Mouse (Mus musculus) heart, postnatal 14 days (tissue): ENCODE results near the gene Diexf. TPM values are rescaled to one million over a fixed set of nuclear protein-coding genes. Genes with fewer than 3 reads are reported as not detected.
A peak's percentile ranks its signal among the peaks of the same experiment; 100 is the strongest.

Experiments
- DNase-seq, 2 experiments: peaks; one replicate each; pipeline ENCODE4 v3.0.0; 2021 to 2022
- intact Hi-C: fragments of 180-260 bp; cut with DNase I; formaldehyde crosslinking; loops from one replicate; pipeline ENCODE4 v1.15.1; 2025
- total RNA-seq, 2 experiments: library from RNA; stranded (reverse); gene quantifications; 2 replicates each; pipeline ENCODE4 v1.2.3; 2021

Gene Diexf
- total RNA-seq, 2 experiments from 2014 or later: 9.7 to 10.1 TPM

DNA sequence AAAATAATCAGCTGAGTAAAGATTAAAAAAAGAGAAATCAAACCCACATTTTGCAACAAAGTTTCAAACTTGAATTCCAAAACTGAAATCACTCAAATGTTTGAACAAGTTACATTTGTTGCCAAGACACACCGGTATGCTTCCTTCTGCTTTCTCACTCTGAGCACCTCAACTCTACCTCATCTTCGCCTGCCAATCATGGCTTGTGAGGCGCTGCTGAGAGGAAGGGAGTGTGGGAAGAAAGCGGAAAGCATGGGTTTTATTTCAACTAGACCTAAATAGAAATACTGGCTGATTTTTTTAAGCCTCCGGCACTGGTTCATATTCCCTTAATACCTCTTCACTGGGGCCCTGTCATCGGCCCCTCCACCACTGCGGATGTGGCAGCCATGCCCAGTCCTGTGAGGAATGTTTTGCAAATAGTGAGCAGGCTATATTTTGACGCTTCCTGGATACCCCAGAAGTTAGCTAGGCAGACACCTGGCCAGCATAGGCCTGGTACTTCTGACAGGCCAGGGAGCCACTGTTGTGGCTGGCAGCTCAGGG is 12.5 kb upstream of the Diexf start:
- no peak for DNase-seq
- intact Hi-C loops: no loop called here

DNA sequence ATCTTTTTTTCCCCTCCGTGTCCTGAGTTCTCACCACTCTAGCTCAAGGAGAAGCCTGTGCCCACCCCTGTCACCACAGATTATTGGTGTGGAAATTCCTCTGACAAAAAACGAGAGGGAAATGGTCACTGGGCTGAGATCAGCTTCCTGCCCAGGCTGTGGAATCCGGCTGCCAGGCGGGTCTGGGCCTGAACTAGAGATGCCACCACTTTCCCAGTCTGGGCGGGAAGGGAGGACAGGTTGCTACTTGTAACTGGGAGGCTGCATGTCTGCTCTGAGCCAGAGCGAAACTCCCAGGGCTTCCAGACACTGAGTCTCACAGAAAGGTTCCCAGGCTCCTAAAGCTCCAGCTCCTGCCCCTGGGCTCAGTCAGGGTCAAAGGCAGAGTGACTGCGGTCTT is 11.0 kb upstream of the Diexf start:
- intact Hi-C loops: no loop called here
- DNase-seq: no peak

DNA sequence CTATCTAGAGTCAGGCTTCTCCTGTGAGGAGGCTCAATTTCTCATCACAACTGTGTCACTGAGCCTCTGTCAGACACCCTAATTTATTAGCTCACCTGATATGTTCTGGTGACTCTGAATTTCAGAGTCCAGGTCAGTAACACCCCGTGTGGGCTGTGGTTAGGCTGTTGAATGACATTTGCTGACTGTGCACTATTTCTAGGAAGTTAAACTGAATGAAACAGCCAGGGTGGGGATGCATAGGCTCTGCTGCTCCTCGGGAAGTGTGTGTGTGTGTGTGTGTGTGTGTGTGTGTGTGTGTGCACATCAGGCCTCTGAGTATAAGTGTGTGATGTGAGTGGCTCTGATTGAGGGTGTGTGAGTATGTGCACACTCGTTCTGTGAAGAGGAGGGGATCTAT is 8.6 kb upstream of the Diexf start:
- intact Hi-C loops: no loop called here
- DNase-seq: no peak

DNA sequence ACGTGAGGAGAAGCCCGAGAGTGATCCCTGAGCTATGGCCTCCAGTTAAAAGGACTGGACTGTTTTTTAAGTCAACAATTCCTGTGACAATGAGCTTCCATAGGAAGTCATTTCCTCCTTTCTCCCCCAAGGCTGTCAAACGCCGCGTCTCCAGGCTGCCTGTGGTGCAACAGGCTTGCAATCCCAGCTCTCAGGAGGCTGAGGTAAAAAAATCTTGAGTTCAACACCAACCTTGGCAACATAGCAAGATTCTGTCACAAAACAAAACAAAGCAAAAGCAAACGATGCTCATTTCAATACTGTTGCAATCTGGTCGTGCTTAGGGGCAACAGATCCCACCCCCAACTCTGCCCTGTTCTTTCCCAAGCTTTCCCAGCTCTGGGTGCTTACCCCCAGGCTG is 8.0 kb upstream of the Diexf start:
- intact Hi-C loops: no loop called here
- no peak for DNase-seq

DNA sequence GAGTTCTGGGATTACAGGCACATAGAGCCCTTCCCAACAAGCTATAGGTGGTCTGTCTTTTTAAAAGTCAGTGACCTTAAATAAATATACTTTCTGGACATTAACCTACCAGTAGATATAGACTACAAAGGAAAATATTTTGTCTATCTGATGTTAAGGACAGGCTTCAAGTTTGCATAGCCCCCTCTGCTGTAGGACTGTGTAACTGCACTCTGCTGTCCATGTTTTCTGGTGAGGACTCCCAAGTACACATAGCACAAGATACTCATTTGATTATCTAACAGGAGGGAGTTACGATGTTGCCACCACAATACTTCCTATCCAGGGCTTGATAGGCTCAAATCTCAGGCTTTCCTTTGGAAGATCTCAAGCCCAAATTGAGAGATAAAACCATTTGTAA is 3.7 kb upstream of the Diexf start:
- intact Hi-C loops: loop anchor here (5.0 kb wide), 1 partner anchor 39 kb away; no protein-coding TSS in a partner anchor
- no peak for DNase-seq

DNA sequence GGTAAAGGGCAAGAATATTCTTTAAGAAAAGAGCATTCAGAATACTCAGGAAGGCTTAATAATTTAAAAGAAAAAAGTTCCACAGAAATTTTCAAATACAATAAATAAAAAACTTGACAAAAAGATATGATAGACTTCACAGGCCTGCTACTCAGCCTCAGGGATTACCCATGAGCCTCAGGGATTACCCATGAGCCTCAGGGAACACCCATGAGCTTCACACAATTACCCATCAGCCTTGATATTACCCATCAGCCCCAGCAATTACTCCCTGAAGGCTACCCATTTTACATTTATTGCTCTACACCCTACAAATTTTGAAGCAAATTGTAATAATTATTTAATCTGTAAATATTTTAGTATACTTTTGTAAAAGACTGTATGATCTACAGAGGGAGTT is 2.3 kb upstream of the Diexf start:
- DNase-seq: no peak
- intact Hi-C loops: loop anchor here (5.0 kb wide), 1 partner anchor 40 kb away; no protein-coding TSS in a partner anchor

DNA sequence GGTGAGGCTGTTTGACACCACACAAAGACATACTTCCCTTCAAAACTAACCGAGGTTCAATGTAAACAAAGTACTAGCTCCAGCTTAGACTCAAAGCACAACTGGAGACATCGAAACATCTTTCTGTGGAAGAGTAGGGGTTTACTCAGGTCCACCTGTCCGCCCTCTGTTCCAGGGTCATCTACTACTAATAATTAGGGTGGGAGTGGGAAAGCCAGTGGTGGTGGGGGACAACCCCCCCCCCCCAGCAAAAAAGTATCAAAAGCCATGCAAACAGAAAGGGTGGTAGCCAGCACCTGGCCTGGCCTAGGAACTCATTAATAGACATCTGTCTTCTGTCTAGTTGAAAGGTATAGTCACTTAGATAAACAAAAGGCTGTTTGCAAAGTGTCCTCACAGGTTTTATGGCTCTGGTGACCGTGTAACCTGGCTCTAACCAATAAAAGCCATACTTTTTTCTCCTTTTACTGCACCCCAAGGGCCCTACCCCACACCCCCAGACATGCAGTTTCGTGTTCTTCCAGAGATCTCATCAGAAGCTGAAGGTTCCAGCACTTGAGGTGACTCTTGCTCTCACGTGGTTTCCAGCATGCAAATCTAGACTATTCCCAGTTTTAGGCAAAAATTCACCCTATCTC is 1.4 kb upstream of the Diexf start:
- DNase-seq: no peak
- intact Hi-C loops: loop anchor here (5.0 kb wide), 1 partner anchor 41 kb away; no protein-coding TSS in a partner anchor

DNA sequence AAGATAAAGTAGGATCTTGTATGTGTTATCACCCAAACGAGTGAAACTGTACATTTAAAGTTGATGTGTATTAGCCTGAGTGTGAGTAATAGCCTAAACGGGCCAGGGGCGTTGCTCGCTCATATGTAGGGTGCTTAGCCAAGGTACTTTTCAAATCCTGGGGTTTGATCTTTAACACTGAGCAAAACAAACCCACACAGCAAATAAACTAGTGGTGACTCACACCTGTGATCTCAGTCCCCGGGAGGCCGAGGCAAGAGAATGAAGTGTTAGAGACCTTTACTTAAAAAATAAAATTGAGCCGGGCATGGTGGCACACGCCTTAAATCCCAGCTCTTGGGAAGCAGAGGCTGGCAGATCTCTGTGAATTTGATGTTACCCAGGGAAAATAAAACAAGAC is 767 bp upstream of the Diexf start:
- DNase-seq: no peak

DNA sequence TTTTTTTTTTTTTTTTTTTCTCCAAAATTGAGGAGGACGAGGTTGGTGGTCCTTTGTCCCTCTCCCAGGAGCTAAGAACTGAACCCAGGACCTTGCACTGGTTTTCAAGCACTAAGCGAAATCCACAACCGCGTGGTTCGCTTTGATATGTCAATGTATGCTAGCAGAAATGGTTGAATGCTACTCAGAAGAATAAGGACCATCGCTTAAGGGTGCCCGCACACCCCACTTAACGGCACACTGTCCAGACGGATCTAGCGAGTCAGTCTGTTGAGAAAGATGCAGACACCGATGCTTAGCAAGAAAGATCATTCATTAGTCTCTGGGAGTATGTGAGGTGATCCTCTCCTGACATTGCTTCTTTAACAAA is 369 bp upstream of the Diexf start:
- intact Hi-C loops: loop anchor here (5.0 kb wide), 1 partner anchor 42 kb away; no protein-coding TSS in a partner anchor

More for the DNA sequence above, 767 bp upstream of the Diexf start:
- intact Hi-C loops: loop anchor here (5.0 kb wide), 1 partner anchor 41 kb away; no protein-coding TSS in a partner anchor

DNA sequence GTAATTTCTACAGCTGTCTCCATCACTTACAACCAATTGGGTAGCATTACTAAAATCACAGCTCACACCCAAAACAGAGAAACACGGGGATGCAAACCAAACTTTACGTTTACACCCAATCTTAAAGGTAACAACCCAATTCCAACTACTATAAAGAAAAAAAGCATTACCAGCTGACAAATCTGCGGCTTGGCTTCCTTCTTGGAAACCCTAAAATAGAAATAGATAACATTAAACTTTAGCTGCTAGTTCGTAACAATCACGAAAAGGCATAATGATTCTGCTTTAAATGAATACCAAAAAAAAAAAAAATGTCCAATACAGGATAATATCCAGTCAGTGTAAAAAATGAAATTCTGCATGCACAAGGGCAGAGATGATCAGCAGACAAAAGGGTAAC is 751 bp downstream of the Diexf start:
- no peak for DNase-seq
- intact Hi-C loops: loop anchor here (5.0 to 10.0 kb wide), 2 partner anchors 127 to 355 kb away; partner anchors contain the start of gene Hhat

More for the DNA sequence above, 369 bp upstream of the Diexf start:
- DNase-seq: peak in 1 of 2 experiments; percentile 8

DNA sequence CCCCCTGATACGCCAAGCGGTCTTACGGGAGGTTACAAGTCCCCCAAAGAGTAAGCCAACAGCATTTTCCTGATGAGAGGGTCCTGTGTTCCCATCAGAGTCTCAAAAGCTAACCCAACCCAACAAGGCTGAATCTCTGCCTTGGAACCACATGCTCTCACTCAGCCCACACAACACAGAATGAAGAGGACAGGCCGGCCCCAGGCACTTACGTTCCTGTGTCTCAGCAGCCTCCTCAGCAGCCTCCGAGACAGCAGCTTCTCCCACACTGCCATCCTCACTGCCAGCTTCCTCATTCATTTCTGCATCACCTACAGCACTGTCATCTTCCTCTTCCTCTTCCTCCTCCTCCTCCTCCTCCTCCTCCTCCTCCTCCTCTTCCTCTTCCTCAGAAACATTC is 2.0 kb downstream of the Diexf start:
- intact Hi-C loops: loop anchor here (5.0 to 10.0 kb wide), 2 partner anchors 126 to 353 kb away; partner anchors contain the start of gene Hhat
- no peak for DNase-seq

DNA sequence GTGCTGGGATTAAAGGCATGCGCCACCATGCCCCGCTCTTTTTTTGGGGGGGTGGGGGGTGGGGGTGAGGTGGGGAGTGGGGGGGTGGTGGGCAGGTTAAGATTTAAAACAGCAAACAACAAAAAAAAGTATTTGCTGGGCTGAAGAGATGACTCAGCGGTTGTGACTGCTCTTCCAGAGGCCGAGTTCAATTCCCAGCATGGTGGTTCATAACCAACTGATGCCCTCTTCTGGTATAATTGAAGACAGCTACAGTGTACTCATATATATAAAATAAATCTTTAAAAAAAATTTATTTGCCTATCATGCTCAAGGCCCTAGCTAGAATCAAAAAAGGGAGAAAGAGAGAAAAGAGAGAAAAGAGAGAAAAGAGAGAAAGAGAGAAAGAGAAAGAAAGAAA is 4.2 kb downstream of the Diexf start:
- DNase-seq: no peak
- intact Hi-C loops: loop anchor here (5.0 to 10.0 kb wide), 2 partner anchors 124 to 351 kb away; partner anchors contain the start of gene Hhat

DNA sequence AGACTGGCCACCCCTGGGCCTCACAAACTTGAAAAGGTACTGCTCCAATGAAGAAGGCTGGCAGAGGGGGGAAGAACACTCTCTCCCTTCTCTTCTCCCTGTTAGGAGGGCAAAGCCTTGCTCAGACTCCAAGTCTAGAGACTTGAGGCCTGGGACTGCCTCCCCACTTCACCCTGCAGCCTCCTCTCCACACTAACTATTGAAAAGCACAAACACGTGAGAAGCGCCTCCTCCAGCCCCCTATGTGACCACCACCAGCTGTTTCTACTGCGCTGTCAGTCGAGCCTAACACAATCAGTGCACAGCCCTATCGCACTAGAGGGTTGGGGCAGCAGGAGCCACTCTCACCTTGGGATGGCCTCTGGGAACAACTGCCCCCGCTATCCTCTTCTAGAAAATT is 6.8 kb downstream of the Diexf start:
- no peak for DNase-seq
- intact Hi-C loops: loop anchor here (10.0 kb wide), 1 partner anchor 348 kb away; the partner anchor contains the start of gene Hhat

DNA sequence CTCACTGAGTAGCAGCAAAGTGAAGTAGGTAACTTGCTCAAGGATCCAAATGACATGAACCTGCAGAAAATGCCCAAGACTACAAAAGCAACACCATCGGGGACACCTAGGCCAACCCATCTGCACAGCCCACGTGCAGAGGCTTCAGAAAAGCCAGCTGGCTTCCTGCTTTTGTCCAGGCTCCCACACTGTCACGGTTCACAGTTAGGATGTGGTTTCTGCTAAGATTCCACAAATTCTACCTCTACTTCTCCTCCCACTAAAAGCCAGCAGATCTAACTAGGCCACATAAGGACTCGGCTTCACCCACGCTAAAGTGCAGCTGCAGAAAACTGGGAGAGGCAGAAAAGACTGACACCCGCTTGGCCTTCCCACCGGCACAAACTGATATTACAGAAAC is 7.3 kb downstream of the Diexf start:
- DNase-seq: no peak
- intact Hi-C loops: loop anchor here (10.0 kb wide), 1 partner anchor 348 kb away; the partner anchor contains the start of gene Hhat

DNA sequence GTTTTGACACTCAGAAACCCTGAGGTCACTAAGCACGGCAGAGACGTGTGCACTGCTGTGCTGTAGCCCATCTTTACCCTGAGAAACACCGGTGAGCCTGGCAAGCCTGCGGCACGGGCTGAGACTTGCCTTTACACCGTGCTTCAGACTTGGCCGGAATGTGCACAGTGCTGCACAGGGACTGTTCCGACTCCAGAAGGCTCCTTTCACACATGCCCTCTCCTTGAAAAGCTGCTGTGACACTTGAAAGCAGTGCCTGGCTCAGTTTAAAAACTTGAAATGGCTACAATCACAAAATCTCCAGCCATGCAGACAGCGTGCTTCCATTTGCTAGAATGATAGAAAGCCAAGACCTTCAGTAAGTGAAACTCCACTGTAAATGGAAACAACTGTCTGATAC is 18.0 kb downstream of the Diexf start:
- no peak for DNase-seq
- intact Hi-C loops: no loop called here

DNA sequence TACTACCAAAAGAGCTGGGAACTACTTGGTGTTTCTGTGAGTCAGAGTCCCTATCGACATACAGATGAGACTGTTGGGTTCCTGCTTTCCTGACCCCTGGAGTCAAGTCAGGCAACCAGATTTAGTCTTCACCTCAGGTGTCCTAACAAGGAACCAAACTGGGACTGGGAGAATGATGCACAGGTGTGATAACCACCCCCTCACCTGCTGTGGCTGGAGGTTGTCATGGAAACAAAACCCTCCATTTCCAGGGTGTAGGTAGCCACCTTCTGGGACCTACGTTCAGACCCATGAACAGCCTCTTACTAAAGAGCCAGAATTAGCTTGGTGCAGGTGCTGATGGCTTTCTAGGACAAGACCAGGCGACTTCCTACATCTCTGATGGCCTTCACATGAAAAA is 27.1 kb downstream of the Diexf start:
- DNase-seq: no peak
- intact Hi-C loops: no loop called here

DNA sequence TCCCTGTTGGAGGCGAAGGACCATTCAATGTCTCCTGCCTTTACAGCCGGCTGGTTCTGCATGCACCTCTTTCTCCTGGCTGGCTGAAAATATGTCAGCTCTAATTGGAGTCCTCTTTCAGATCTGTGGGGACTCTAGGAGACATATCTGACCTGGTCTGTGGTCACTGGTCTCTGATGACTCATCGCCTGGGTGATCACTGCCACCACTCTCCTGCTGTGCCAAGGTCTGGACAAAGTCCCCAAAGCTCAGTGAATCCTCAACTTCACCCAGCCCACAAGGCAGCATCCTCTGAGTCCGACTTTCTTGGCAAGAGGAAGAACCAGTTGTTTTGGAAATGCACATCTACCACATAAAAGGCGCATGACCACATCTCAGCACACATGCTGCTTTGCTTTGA is 27.5 kb downstream of the Diexf start:
- intact Hi-C loops: no loop called here
- no peak for DNase-seq

DNA sequence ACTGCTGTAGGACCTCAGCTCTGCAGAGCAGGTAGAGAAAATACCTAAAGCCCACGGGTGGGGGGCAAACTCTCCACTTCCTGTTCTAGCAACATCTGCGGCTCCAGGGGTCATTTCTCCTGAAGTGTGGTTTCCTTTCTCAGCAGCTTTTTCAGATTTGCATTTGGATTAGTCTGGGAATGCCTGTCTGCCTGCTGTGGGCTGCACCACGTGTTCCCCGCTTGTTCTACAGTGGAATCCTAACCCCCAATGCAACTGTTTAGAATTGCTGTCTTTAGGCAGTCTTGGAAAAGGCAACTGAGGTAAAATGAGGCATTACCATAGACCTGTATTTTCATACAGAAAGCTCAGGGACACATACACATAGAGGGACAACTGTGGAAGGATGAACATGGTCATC is 28.0 kb downstream of the Diexf start:
- intact Hi-C loops: no loop called here

DNA sequence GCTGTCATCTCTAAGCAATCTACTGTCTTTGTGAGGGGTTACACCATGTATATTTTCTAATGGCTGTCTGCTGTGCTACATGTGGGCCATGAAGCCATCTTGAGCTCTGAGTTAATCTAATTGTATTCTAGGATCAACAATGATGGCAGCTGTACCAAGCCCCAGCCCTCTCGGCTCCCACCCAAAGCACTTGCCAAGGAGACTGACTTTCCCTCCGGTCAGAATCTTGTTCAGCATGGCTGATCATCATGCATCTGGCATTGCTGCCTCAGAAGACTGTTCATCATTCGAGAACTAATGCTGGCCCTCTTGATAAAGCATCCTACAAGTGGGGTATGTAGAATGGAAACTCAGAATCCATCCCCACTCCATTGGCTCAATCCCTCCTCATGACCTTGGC is 31.1 kb downstream of the Diexf start:
- no peak for DNase-seq
- intact Hi-C loops: no loop called here

More for the DNA sequence above, 28.0 kb downstream of the Diexf start:
- no peak for DNase-seq

DNA sequence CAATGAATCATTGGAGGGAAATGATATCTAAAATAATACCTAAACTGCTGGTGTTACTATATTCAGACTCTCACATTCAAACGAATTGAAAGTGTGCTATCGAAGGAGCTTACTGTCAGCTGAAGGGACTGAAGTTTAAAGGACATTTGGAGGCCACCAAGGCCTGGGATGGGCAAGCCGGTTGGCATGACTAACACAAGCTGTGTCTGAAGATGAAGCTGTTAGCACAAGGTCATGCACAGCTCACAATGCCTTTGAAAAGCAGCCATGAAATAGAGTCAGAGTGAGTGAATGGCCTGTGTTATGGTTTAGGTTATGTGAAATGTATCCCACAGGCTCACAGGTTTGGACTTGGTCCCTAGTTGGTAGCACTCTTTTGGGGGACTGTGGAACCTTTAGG is 36.5 kb downstream of the Diexf start:
- no peak for DNase-seq
- intact Hi-C loops: no loop called here

DNA sequence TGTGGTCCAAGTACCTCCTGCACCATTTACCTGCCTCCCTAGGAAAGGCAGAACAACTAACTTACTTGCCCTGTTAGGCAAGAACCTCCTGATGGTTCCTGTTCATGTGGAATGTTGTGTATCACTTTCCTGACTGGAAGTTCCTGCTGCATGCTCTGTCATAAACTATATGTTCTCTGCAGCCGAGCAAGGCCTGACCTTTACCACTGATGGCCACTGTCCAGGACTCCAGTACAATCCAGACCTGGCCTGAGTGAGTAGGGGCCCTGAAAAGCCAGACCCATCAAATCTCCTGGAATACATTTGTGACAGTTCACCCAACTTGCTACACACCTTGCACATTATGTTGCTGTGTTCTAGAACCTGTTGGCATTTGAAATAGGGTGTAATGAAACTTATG is 37.3 kb downstream of the Diexf start:
- intact Hi-C loops: no loop called here
- no peak for DNase-seq

DNA sequence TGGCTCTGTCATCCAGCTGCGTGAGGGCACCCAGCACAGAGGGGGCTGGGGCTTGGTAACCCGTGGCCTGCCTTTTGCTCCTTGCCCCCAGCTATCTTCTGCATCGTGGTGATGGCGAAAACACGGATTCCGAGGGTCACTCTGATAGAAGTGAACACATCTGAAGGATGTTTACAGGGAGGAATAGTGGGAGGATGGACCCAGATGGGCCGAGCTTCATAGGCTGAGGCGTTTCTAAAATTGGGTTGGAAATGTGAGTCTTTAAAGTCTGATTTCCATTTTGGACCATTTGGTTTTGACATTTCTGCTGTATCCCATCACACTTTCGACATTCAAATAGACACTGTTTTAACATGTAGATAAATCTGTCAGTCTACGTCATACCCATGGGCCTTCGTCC is 39.2 kb downstream of the Diexf start:
- intact Hi-C loops: no loop called here

More for the DNA sequence above, 39.2 kb downstream of the Diexf start:
- DNase-seq: no peak
